Mouse (Mus musculus): Measurements from ENCODE around the gene Phactr3. TPM values are rescaled to one million over a fixed set of nuclear protein-coding genes. Genes with fewer than 3 reads are reported as not detected.
"Not testable (repeated sequence)": the region's sequence is repeated elsewhere in the genome, so short reads cannot be mapped to it uniquely, and the experiment has no call there.

Phactr3 gene
- not detected for total RNA-seq (2021)
- long read RNA-seq, experiment 1, result 0 reads
- long read RNA-seq, experiment 2, result 0 reads

DNA sequence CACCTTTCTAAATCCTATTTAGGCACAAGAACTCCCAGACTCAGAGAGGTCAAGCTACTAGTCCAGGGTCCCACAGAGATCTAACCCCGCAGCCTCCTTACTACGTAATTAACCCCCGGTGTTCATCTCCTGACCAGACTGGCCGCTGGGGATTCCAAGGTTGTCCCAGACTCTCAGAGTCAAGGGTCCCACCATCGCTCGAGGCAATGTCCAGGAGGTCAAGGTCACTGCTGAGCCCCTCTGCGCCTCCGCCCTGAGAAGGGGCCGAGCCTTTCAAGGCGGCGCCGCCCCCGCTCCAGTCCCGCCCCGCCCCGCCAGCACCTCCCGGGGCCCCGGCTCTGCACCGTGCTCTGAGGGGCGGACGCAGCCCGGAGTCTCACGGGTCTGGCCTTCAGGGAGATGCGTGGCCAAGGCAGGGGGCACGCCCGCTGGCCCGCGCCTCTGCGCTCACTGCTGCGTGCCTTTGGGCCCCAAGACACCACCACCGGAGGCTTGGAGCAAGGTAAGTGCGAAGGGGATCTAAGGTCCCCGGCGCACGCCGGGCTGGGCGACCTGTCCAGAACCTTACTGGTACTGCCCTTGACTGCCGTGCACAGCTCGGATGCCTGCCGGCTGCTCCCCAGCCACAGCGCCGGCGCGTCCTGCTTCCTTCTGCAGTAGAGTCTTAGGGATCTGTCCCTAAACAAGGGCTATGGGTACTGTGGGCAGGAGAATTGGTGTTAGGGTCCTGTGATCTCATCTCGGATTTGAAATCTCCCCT lies at the start of gene Phactr3:
Phactr3 (plus strand) TSS at position 175 of the 760 bp plus-strand sequence.
- DNase-seq, result no peak

DNA sequence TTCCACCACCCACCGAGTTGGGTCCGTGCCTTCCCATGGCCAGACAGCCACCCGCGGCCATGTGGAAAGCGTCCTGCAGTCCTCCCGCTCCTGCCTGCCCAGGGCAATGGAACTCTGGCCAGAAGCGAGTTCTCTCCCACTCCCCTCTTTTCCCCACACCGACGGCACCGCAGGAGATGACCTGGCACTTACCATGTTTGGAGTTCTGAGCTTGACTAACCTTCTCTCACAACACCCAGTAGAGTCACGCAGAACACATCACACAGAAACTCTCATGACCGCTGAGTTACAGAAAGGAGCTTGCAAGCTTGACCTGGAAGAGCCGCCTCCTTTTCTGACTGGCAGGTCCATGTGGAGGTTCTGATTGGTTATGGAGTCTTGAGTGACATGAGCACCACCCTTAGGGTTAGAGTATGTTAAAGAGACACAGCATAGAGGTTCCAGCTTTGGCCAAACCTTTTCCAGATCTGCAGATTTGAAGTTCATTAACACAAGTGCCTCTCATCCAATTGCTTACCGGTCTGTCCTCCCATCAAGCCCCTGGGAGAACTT lies 40.5 kb upstream of the Phactr3 start, which contains the start of gene Zfp931:
Zfp931 (minus strand) TSS at position 311 of the 552 bp plus-strand sequence.
- not testable (repeated sequence) for DNase-seq

DNA sequence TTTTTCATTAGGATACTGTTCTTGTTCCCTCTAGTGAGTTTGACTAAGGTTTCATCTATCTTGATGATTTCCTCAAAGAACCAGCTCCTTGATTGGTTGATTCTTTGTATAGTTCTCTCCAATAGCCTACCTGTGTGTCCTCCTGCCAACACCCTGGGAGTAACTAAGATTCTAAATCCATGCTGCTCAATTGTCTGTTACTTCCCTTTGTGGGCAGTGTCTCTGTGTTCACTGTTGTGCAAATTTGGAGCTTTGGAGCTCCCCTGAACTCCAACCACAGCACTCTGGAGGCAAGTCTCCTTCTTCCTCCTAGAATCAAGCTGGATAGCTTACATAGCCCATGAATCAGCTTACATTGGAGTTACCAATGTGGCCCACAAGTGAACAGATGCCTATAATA lies 29.2 kb upstream of the Phactr3 start:
- DNase-seq, result no peak

DNA sequence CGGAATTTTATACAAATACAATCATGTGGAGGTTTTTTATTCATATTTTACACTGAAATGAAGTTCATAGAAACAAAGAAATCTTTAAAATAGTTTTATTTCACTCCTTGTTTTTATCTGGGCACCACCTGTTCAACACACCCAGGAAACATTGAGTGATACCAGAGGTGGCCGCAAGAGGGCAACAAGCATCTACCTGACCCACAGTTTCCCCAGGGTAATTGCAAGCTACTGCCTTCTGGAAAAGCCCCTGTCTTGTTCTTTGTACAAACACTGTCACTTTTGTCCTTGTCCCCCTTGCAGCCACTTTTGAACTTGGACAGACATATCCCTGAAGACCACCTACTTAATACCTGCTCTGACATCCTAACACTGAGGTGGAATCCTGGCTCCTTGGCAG lies 20.8 kb upstream of the Phactr3 start:
- DNase-seq, result no peak

DNA sequence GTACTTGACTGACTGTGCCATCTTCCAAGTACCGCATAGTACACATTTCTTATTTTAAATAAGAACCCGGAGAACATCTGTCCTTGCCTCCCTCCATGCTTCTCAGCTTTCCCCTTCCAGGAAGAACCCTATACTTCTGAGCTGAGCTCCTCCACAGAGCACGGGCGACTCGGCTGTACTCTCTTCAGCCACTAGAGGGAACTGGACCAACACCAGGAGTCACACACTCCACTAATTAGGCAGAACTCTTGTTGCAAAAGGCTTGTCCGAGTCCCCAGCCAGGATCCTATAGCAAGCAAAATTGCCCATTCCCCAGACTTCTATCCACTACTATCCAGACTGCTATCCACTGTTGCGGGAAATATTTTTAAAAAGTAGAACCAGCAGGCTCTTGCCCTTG lies 16.8 kb upstream of the Phactr3 start:
- DNase-seq, result no peak

DNA sequence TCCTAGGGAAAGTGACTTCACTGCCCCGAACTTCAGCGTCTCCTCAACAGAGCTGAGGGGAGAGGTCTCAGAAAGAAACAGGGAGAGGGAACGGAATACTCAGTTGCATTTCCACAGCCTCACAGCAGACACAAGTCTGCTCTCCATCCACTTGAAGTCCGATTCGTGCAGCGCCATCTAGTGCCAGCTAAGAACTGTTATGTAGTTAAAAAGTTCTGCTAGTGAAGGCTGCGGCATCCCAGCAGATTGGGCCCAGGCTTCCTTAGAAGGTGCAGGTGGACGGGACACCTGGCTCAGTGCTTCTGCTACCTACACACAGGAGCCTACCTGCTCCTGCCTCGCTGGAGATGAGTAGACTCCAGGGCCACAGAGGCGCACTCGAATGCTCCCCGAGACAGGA lies 829 bp upstream of the Phactr3 start:
- DNase-seq, result no peak

DNA sequence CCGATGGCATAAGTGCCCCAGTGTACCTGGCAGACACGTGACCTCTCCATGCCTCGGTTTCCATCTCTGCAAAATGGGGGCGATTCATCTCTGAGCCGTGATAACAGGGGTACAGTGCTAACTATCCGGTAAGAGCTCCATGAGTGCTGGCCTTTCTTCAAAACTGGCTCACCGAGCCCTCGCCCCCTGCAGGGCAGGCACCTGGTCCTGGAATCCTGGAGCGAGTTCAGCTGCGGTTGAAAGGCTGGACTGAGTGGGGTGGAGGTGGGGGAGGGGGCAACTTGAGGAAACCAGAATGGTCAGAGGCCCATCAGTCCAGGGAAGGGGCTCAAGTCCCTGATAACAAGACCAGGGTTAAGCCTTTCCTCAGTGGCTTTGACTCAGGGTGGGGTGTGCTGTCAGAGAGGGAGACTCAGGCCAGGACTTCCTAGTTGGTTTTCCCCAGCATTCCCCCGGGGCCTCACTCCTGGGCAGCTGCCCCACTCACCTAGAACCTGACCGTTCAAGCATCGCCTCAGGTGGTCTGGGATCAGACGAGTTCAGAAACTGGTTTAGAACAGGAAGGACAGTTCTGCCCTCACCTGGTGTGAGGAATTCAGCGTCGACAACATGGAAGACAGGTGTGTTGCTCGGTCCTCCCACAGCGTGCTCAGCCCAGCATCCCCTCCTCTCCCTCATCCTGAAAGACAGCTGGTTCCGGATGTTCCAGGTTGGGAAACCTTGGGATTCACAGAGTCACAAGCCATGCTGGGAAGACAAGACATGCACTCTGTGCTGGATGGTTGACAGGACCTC lies 983 bp downstream of the Phactr3 start:
- DNase-seq, result no peak

DNA sequence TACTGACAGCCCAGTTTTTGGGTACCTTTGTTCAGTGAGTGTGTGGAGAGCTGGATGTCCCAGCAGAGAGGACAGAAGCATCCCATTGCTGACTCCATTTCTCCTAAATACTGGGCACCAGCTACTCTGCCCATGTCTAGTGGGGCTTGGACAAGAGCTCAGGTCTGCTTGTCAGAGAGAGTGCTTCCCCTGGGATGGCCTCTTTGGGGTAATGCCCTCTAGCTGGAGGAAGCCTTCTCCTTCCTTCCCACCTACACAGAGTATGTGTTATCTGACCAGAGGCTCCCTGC lies 1.5 kb downstream of the Phactr3 start:
- no peak for DNase-seq

DNA sequence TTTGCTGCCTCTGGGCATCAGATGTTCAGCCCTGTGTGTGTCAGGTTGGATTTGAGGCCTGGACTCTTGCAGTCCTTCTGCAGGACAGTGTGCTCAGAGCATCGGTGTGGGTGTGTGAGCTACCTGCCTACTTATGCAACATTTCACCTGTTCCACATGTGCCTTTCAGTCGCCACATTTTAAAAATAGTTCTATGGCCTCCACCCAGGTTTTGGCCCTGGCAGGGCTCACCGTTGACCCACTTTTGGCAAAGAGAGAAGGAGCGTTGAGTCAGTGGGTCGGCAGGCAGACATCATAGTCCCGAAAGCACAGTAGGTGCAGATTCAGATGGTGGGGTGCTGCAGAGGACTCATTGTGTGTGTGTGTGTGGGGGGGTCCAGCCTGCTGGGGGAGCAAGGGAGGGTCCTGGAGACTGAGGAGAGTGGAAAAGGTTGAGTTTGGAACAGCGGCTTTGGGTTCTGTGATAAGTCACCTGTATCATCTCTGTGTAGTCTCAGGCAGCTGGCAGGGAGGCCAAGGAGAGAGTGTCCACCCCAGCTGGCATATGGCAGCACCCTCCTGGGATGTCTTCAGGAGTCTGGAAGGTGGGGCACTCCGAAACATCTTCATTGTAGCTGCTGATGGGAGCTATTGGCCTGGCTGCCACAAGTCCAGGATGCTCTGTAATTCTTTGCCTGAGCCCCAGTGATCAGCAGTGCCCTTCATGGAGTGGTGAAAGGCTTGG lies 2.0 kb downstream of the Phactr3 start:
- no peak for DNase-seq

DNA sequence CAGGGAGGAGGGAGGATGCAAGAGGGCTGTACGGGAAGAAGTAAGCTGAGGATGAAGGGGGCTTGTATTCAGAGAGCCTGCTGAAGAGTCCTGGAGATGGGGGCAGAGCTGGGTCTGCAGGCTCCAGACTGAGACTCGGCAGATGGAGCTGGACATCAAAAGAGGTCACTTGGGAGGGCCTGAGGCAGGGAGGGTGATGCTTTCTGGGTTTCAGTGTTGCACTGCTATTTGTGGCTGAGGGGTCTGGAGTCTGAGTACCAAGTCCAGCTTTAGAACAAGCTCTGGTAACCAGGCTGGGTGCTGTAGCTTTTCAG lies 2.6 kb downstream of the Phactr3 start:
- DNase-seq, result no peak

DNA sequence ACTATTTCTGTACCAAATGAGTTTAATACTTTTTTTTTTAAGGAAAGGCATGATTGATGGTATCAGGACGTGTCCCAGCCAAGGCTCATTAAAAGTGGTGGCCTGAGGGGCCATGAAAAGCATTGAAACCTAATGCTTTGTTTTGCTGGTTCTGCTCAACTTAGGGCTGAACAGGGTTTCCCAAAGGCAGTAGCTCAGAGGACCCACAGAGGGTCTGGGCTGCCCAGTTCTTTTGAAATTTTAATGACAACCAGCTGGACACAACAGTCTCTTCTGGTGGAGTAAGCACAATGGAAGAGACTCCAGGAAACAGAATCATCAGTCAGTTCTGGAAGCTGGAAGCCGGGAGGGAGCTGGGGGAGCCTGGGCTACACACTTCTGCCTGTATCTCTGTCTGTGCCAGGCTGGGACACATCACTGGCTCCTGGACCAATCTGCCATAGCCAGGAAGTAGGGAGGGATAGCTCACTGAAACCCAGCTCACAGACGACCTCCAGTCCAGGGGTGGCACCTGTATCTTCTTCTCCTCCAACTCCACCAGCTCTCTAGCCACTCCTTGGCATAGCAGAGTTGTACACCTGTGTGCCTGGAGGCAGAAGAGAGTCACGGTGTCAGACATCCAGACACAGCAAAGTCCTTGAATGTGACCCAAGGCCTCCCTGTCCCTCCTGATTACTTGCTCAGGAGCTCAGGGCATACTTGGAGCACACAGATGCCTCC lies 3.3 kb downstream of the Phactr3 start:
- DNase-seq, result no peak

DNA sequence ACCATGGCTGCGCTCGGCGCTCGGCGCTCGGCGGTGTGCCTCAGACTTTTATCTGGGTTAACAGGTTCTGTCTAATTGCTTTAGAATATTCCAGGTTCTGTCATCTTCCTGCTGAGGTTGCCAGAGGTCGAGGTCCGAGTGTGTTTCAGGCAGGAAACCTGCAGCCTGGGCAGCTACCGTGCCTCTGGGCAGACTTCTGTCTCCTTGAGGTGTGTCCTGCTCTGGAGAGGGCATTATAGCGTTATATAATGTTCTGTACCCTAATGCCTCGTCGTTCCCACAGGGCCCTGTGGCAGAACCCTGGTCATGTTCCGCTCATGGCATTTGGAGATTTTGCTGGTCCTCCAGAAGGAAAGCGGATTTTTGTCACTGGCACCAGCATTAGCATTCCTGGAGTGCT lies 4.7 kb downstream of the Phactr3 start:
- DNase-seq, result no peak

DNA sequence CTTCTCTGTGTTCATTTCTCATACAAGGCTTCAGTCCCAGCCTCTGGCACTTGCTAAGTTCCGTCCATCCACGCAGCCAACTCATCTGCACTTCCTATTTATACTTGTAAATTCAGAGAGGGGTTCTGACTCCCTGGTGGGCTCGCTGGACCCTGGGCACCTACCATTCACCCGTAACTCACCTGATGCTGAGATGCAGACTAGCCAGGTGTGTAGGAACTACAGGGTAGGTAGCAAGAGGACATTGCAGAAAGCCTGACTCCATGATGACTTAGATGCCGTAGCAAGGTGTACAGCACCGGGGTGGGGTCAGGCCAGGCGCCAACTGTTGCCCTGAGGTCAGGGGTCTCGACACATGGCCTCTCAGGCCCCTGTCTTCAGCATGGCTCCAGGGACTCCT lies 6.7 kb downstream of the Phactr3 start:
- DNase-seq, result no peak

DNA sequence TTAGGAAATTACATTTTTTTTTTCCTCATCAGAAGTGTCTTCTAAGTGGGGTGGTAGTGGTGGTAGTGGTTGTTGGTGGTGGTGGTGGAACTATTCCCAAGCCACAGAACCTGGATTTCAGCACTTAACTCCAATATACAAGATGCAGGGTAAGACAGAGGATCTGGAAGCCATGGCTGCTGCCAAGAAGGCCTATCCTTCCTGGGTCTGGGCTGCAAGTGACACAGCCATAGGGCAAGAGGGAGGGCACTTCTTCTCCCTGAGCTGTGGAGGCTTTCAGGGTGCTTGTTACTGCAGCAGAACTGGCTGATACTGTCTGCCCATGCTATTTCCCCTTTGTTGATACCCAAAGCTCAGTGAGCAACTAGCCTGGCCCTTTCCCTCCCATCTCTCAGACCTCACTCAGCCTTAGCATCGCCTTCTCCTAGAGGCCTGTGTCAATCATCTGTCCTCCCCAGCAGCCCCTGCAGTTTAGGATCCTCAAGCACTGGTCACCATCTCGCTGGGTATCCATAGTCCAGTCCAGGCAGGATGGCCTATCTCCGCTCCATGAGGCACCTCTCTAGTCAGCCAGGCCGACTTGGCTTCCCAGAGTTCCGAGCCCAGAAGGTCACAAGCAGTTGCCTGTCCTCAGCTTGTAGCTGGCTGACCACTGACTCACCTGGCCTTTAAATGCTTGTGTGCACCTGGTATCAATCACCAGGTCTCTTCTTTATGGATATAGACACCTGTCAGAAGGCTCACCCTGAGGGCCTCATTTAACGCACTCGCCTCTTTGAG lies 7.5 kb downstream of the Phactr3 start:
- DNase-seq, result no peak

DNA sequence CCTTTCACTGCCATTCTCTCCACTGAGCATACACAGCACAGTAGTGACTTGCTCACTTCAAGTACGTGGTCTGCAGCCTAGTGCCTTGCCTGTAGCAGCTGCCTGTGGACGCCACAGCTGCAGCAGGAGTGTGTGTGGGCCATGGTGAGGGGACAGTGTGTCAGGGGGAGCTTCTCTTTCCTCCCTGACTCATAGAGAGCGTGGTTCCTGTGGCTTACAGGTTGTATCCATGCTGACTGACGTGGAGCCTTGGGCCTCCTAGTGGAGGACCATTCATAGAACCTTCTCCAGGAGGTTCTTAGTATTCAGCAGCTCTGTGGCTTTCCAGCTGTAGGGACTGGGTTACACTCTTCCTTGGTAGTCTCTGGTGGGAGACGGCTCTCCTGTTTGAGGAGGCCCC lies 9.8 kb downstream of the Phactr3 start:
- no peak for DNase-seq

DNA sequence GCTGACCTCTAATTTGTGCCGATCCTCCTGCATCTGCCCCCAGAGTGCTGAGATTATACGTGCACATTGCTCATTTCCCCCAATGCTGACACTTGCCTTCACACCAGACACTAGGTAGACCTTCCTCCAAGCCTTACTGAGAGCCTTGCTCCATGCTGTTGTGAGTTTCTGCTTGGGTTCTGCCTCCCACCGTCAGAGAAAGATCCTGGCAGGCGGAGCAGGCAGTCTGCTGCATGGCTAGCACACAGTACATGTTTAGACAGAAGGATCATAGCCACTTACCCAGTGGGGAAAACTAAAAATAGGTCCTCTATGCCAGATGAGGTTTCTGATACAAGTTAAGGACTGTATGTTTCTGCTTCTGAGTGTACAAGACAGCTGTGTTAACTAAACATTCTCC lies 10.4 kb downstream of the Phactr3 start:
- no peak for DNase-seq

DNA sequence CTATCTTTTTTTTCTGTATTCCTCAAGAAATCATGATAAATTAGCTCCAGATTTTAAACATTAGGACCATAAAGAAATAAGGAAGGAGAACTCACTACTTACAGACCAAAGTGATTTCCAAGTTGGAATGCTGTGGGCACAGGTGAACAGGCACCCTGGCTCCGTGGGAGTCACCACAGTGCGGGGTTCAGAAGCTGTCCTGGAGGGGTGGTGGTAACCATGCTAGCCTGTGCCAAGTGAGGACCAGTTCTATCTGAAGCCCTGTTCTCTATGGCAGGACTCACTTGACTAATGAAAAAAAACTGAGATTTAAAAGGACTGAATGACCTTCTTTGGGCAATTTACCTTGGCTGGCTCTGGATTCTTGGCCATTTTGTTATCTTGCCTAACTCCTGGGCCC lies 10.9 kb downstream of the Phactr3 start:
- DNase-seq, result no peak

DNA sequence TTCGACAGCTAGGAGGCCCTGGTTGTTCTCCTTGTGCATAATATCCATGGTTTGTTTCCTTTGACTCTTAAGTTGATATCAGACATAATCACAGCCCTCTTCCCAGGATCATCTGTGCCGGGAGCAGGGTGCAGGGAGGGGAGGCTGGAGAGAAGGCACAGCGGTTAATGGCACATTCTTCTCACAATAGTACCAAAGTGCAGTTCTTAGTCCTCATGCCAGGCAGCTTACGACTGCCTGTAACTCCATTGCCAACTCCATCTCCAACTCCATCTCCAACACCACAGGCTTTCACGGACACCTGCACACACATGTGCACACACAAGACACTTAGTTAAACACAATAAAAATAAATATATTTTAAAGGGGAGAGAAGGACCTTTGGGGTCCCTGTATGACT lies 11.8 kb downstream of the Phactr3 start:
- no peak for DNase-seq

DNA sequence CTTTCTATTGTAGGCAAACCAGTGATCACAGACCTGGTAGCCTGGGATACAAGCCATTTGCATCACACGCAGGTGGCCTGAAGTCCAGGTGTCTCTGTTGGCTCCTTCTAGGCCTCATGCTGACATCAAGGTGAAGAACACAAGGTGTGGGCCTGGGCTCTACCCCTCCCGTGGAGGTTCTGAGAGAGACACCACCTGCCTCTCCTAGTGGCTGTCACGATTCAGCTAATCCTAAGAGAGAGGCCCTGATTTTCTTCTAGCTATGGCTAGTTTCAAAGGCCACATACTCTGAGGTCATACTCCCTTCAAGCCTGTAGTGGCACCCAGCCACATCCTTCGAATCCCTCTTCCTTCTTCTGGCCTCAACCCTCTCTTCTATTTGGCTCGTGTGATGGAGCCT lies 12.2 kb downstream of the Phactr3 start:
- DNase-seq, result no peak

DNA sequence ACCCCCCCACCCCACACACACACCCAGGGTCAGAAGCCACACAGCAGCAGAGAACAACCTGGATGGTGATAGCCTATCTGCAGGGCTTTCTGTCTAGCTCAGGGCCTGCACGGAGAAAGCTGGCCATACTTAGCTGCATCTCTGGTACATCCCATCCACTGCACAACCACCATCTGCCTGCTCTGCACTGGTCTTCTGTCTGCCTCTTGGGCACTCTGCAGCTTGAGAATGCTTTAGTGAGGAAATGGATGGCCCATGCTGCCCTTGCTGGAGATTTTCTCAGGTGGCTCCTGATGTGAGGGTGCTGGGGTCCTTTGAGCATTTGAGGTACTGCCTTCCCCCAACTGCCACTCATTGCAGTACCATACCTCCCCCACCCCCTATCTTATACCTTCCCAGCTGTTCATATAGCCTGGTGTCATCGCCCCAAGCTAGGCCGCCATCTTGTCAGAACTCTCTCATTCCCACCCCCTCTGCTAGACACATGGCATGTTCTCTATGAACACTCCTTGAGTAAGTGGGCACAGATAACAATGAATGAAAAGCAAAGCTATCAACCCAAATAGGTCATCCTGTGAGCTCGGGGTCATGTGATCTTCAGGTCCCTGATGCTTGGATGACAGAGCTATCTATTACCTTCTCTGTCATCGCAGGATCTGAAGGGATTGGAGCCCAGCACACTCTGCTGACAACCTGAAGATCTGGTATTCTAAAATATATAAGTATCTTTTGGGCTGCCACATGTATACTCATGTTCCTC lies 13.0 kb downstream of the Phactr3 start:
- no peak for DNase-seq

DNA sequence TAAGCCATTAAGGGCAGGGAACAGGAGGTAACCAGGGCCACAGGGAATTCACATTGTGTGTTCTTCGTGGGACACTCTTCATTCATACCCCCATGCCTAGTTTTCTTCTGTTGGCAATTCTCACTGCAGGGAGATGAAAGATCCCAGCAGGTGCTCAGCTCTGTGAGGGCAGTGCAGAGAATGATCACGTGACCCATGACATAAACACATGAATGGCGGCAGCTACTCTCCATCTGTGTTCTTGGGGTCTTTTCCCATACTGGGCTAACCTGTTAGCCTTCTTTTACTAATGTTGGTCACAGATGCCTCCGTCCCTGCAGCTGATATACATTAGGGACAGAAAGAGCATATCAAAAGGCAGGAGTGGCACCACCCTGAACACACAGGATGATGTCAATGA lies 16.9 kb downstream of the Phactr3 start:
- no peak for DNase-seq
